Mouse (Mus musculus) heart, adult 9 months (tissue): ENCODE data around the gene Olfr1263.

Experiments
- DNase-seq, 2 experiments: peaks; one replicate each; pipeline ENCODE4 v3.0.0; 2022; ENCODE audit warnings: low spot score in 2 of 2

The Olfr1263 gene

DNA sequence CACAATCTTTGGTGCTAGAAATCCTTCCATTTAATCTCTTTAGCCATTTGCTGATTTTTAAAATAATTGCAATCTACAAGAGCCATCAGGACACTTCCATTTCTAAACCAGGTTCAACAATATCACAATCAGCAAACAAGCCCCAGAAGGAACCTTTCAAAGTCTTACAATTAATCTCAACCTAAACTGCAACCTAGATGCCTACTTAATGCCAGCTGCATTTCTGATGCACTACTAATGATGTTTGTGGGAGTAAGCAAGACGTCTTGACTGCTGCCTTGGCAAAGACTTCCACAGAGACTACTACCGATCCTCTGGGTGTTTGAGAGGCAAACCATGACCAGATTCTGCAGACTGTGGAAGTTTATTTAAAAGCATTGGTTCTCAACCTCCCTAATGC, at the start of gene Olfr1263:
Gene Olfr1263, plus strand, starts transcription at position 301 of the 400 bp plus-strand sequence.
- DNase-seq, result no peak

GRCm38 (mm10) chr2:89974184-89974583, 37.7 kb upstream of the Olfr1263 start, which contains the start of gene Olfr1260:
Gene Olfr1260 (plus strand): TSS chr2:89974340.
- DNase-seq, result no peak

DNA sequence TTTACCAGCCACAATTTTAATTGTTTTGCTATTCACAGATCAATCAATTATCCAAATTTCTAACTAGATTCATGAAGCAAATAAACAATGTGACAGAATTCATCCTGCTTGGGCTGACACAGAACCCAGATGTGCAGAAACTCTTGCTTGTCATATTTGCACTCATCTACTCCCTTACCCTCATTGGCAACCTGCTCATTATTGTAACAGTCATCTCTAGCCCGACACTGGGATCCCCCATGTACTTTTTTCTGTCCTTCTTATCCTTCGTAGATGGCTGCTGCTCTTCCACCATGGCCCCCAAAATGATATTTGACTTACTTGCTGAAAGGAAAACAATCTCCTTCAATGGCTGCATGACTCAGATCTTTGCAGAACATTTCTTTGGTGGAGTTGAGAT, 34.2 kb upstream of the Olfr1263 start:
- no peak for DNase-seq

GRCm38 (mm10) chr2:89990921-89991320, 21.0 kb upstream of the Olfr1263 start, which contains the start of gene Olfr1261:
Gene Olfr1261 (plus strand): TSS chr2:89991221.
- no peak for DNase-seq

GRCm38 (mm10) chr2:89999845-90000244, 12.1 kb upstream of the Olfr1263 start, which contains the start of gene Olfr1262:
Gene Olfr1262 (plus strand): TSS chr2:90000145.
- no peak for DNase-seq

DNA sequence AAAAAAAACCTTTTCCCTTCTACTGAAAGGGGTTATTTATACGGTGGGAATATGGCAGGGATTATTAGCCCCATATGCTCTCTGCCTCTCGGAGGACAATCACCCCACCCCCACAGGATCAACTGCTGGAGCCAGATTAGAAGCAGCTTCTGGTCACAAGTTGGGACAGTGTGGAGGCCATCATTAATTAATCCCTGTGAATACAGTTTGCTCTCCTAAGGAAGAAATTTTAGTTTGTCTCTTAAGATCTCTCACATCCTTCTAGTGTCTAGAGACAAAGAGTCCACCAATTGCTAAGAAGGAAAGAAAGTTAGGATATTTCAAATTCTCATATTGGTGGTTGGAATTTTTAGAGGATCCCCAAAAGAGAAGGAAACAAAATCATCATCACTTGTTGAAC, 13.5 kb downstream of the Olfr1263 start, which contains the start of gene Olfr1264:
Gene Olfr1264, minus strand, starts transcription at position 101 of the 400 bp plus-strand sequence.
- DNase-seq, result no peak

- DNase-seq, result no peak
These were observed 23.1 kb downstream of the Olfr1263 start, which contains the start of gene Olfr1265 for GRCm38 (mm10) chr2:90035037-90035436. Gene Olfr1265 (plus strand): TSS chr2:90035337.

DNA sequence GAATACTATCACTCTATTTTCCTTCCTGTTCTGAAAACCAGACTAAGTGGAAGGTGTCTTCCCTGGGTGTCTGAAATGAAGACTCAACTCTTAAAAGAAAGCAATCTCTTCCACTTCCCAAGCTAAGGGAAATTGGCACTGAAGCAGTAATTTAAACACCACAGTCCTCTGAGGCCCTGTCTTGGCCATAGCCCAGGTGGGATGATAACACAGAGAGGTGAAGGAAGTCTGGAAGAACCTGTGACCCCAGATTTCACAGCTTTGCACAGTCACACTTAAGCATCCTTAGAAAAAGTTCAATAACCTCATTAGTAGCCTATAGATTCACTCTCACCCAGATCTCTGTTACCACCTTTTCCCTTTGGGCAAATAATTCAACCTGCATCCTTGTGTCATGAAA, 51.6 kb downstream of the Olfr1263 start, which contains the start of gene Olfr140:
Gene Olfr140, minus strand, starts transcription at position 101 of the 400 bp plus-strand sequence.
- DNase-seq, result no peak
